Mouse (Mus musculus) bone marrow, adult 2 months (tissue): ENCODE measurements around the gene Unk. TPM values are rescaled to one million over a fixed set of nuclear protein-coding genes. Genes with fewer than 3 reads are reported as not detected.

Experiments used
- H3K27ac ChIP-seq: fragments of 200-500 bp; 2 replicates; pipeline ENCODE4 v1.5.1; 2012; ENCODE audit warnings: low read depth, mild to moderate bottlenecking, control low read depth, inconsistent platforms, low read length; ENCODE audit not compliant: control insufficient read depth, poor library complexity, insufficient read depth
- H3K4me1 ChIP-seq: fragments of 200-500 bp; 2 replicates; pipeline ENCODE4 v1.6.1; 2011; ENCODE audit warnings: low read length; ENCODE audit not compliant: control insufficient read depth, insufficient read depth
- H3K4me3 ChIP-seq: fragments of 200-500 bp; replicated peaks from 2 replicates; pipeline ENCODE3; 2011; ENCODE audit warnings: mild to moderate bottlenecking, low read depth, low read length, control low read depth; ENCODE audit not compliant: control insufficient read depth
- CTCF ChIP-seq: fragments of 200-500 bp; IDR thresholded peaks from 2 replicates; pipeline ENCODE4 v1.5.1; 2011; ENCODE audit warnings: low read length, control low read depth; ENCODE audit not compliant: control insufficient read depth, insufficient read depth
- POLR2A ChIP-seq: fragments of 200-500 bp; IDR thresholded peaks from 2 replicates; pipeline ENCODE4 v1.6.1; 2011; ENCODE audit warnings: low read depth, mild to moderate bottlenecking, control low read depth, low read length, borderline replicate concordance; ENCODE audit not compliant: control insufficient read depth
- WGBS: fragments of 180-500 bp; shearing (Covaris S2); methylation state at CpG from one replicate; pipeline ENCODE4 v1.1.7; 2018; 5-methylcytosine and 5-hydroxymethylcytosine counted together
- polyA plus RNA-seq: library from polyadenylated mRNA; stranded (reverse); fragments of >200 nt; gene quantifications from 2 replicates; pipeline ENCODE4 v1.2.4, GENCODE M21; 2011; ENCODE audit warnings: low replicate concordance; ENCODE audit not compliant: missing spikeins, insufficient read depth, insufficient read length

Gene Unk
- polyA plus RNA-seq, 1 experiment: 43.0 TPM

DNA sequence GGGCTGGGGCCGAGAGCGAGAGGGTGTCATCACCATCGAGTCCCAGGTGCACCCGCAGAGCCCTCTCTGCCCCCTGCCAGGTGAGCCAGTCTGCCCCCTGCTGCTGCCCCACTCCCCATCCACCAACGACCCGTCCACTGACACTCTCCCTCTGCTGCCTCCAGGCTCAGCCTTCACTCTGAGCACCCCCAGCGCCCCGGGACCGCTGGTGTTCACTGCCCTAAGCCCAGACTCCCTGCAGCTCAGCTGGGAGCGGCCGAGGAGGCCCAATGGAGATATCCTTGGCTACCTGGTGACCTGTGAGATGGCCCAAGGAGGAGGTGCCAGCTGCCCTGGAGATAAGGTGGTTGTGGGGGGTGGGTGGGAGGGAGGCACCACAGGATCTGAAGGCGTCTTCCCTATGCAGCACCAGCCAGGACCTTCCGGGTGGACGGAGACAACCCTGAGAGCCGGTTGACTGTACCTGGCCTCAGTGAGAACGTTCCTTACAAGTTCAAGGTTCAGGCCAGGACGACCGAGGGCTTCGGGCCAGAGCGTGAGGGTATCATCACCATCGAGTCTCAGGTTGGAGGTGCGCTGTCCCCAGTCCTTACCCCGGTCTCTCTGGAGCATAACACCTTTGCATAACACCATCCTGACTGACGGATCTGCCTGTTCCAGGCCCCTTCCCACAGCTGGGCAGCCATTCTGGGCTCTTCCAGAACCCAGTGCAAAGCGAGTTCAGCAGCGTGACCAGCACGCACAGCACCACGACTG is 22.8 kb upstream of the Unk start:
- TF ChIP-seq CTCF (no peak), POLR2A (no peak)
- Histone ChIP-seq H3K4me1 (peaks cover 2% of the 10 kb centered on the region), H3K27ac (no peak overlapping the region), H3K4me3 (no peak overlapping the region)
- 91% methylated on average over 28 of the region's 28 CpGs for WGBS

DNA sequence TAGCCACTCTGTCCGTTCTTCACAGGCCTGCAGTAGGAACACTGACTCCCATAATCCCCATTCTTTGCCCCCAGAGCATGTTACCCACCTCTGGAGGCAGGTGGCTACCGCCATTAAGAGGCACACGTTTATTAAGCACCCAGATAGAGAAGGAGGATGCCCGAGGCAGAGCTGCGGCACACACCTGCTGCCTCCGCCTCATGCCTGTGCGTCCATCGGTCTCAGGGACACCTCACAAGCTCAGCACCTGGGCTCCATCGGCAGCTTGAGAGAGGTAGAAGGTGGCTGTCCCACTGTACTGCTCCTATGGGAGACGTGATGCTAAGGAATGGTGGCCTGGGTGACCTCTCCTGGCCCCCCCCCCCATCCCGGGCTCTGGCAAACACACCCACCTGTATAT is 21.7 kb upstream of the Unk start:
- 88% methylated on average over 11 of the region's 11 CpGs for WGBS
- Histone ChIP-seq H3K27ac (no peak overlapping the region), H3K4me1 (peaks cover 2% of the 10 kb centered on the region), H3K4me3 (no peak overlapping the region)
- TF ChIP-seq POLR2A (no peak), CTCF (no peak)

DNA sequence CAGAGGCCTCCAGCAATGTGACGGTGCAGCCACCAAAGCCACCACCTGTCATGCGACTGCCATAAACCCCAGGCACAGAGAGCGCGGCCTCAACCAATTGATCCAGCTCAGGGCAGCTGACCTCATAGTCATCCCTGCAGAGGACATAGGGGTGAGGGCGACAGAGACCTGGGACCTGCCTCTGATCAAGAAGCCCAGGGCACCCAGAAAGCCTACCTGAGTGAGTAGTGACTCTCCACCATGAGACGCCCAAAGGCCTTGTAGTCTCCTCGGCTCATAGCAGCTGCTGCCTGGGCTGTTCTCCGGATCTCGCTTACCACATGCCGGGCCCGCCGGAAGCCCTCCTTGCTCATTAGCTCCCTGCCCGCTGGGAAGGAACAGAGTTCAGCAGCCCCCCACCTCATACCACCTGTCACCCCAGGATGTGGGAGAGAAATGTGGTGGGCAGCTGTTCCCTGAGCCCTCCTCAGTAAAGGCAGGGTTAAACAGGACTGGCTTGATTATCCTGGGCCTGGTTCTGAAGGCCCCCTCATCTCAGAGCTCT is 21.2 kb upstream of the Unk start:
- WGBS: 88% methylated on average over 13 of the region's 13 CpGs
- Histone ChIP-seq H3K4me3 (no peak overlapping the region), H3K4me1 (peaks cover 2% of the 10 kb centered on the region), H3K27ac (no peak overlapping the region)
- TF ChIP-seq POLR2A (no peak), CTCF (no peak)

DNA sequence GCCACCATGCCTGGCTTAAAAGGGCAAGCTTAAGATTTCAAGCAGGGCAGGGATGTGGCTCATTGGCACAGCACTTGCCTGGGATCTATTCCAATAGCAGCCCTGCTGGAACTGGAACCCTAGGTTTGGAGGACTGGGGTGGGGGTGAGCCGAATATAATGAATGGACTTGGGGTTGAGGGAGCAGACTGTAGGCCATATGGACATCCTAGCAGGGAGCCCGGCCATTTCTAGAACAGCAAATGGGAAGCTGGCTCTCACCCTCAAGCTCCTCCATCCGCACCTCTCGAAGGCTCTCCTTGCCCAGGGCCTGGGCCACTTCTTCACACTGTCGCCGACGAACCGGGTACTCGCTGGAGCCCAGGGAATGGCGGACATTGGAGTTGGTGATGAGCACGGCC is 20.5 kb upstream of the Unk start:
- WGBS: 88% methylated on average over 11 of the region's 11 CpGs
- peaks cover 2% of the 10 kb centered on the region for H3K4me1 ChIP-seq
- TF ChIP-seq CTCF (no peak), POLR2A (no peak)
- no peak overlapping the region for H3K4me3 ChIP-seq
- no peak overlapping the region for H3K27ac ChIP-seq

DNA sequence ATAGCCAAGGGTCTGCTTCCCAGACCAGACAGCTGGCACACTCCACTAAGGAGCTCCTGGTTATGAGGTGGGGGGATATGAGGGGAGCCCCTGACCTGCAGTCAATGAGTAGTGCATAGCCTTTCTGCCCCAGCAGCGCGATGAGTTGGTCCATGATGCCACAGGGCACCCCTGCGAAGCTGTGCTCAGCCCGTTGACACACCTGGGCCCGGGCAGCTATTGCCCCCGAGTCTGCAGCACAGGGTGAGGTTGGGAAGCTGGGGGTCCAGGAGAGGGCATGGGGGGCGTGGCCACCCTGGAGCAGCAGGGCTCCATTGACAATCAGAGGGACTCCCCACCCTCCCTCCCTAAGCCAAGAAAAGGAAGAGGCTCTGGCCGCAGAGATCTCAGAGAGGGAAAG is 20.0 kb upstream of the Unk start:
- 89% methylated on average over 8 of the region's 8 CpGs for WGBS
- TF ChIP-seq POLR2A (no peak), CTCF (no peak)
- Histone ChIP-seq H3K4me1 (peaks cover 2% of the 10 kb centered on the region), H3K4me3 (no peak overlapping the region), H3K27ac (no peak overlapping the region)

DNA sequence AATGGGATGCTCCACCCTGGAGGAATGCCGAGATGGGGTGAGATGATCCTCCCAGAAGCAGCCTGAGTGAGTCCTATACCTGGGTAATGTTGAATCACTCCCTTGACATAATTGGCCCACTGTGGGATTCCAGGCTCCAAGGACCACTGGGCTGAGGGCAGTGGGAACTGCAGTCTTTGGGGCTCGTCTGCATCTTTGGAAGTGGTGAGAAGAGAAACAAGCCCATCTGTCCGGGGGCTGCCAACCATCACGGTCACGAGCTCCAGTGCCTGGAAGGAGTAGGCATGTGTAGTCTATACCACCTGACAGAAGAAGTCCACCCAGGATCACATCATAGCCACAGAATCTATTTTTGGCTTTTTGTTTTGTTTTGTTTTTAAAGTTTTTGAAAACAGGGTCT is 19.2 kb upstream of the Unk start:
- Histone ChIP-seq H3K4me3 (no peak overlapping the region), H3K27ac (no peak overlapping the region), H3K4me1 (no peaks in the 10 kb centered on the region; the same call in 1 of the 2 replicates)
- 83% methylated on average over 5 of the region's 5 CpGs for WGBS
- TF ChIP-seq CTCF (no peak), POLR2A (no peak)

DNA sequence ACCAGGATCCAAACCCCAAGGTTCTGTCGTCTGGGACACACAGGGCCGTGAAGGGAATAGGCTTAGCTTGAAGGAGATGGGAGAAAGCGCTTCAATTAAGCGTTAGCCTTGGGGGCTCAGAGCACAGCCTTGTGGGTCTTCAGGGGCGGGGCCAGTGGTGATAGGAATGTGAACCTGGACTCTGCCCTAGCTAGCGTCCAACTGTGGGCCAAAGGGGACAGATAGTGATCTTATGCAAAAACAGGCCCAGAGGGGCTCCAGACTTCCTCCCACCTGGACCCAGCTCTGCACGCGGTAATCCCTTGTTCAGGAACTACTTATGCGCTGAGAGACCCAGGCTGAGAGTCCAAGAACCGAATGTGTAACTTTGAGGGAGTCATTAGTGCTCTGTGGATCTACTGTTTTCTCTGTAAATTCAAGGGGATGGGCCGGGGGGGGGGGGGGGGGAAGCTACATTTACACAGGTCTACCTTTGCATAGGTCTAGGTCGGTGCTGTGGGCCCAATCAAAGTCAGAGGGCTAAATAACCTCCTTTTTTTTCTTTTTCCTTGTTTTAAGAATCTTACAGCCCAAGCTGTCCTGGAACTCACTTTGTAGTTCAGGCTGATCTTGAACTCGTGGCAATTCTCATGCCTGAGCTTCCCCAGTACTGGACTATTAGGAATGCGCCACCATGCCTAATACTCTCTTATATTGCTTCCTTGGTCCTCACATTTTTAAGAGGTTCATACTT is 18.4 kb upstream of the Unk start:
- WGBS: 44% methylated on average over 14 of the region's 14 CpGs
- Histone ChIP-seq H3K4me1 (no peaks in the 10 kb centered on the region), H3K4me3 (peak overlapping the region; percentile 65), H3K27ac (peak overlapping the region; percentile 67; the same call in 1 of the 2 replicates)
- TF ChIP-seq CTCF (no peak), POLR2A (no peak)

DNA sequence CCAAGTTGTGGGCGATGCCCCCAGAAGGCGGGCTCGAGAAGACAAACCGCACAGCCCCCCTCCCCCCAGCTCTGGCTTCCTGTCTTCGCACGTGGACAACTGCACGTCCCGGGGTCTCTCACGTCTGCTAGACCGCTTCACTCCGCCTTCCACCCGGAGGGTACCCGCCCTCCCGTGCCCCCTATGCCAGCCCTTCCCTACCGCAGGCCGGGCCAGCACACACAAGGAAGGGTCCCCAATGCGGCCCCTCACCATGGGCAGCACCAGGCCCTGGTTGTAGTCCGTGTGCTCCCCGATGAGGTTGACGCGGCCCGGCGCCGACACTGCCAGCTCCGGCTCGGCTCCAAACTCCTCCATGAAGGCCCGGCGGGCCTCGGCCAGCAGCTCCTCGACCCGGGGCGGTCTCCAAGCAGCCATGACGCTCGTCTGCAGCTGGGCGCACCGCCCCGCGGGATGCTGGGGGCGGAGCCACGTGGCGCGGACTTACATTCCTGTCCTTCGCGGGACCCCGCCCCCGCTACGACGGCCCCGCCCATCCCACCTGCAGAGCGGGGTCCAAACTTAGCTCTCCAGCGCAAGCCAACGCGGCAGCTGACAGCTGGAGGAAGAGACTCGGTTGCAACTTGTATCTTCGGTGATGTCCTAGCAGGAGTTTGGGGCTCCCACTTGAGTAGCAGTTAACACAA is 17.7 kb upstream of the Unk start, which contains the start of gene Galk1:
Gene Galk1 (minus strand): TSS at position 458 of the 686 bp plus-strand sequence.
- H3K4me3 ChIP-seq: peak within 1 kb of the TSS; percentile 65
- no peak for TF ChIP-seq CTCF
- peak; percentile 40; the same call in 1 of the 2 replicates for TF ChIP-seq POLR2A
- H3K27ac ChIP-seq: peak within 1 kb of the TSS; percentile 67
- no peaks in the 10 kb centered on the region for H3K4me1 ChIP-seq
- under 1% methylated on average over 55 of the region's 55 CpGs for WGBS
